Mouse (Mus musculus): ENCODE results near the gene Izumo1.

DNA sequence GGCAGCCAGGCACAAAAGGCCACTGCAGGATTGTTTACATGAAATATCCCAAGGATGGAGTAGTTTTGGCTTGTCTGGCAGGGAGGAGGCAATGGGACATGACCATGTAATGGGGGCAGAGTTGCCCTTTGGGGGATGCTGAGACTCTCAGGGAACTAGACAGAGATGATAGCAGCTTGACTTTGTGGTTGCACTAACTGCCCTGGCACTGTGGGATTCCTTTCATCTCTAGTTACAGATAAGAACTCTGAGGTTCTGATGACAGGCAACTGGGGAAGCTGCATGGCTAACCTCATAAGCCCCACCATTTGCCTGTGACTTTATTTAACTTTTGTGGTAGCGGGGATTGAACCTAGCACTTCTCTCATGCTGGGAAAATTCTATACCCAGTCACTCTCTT lies 25.5 kb upstream of the Izumo1 start:
- TF ChIP-seq CTCF (IDR thresholded peaks at IDR 0.05; ENCODE audit: low read depth) = no peak
- no peak for TF ChIP-seq EP300 (optimal IDR thresholded peaks at IDR 0.05)

Measured in stomach, postnatal 0 days (tissue).